Mouse (Mus musculus) layer of hippocampus, adult 18-20 months (tissue): ENCODE measurements around the gene Grin2d. TPM values are rescaled to one million over a fixed set of nuclear protein-coding genes. Genes with fewer than 3 reads are reported as not detected.
A peak's percentile ranks its signal among the peaks of the same experiment; 100 is the strongest.
"Not testable (repeated sequence)": the region's sequence is repeated elsewhere in the genome, so short reads cannot be mapped to it uniquely, and the experiment has no call there.

Experiments
- DNase-seq, 2 experiments: peaks; one replicate each; pipeline ENCODE4 v3.0.0; 2022; ENCODE audit warnings: low spot score in 2 of 2
- long read RNA-seq: library from polyadenylated mRNA; stranded (forward); transcript quantifications from one replicate; pipeline ENCODE4 v2.0.0, GENCODE M21; 2021
- total RNA-seq, 2 experiments: library from RNA; stranded (reverse); gene quantifications; 2 replicates each; pipeline ENCODE4 v1.2.3; 2021

The Grin2d gene
- total RNA-seq: 10 to 100 TPM; 10.6 to 10.7 TPM
- long read RNA-seq, full-length matches to known transcripts: 3 of 7 reads
- long read RNA-seq, partial matches to known transcripts: 1 of 7 reads
- long read RNA-seq, other reads (novel, unspliced or antisense): 3 of 7 reads

DNA sequence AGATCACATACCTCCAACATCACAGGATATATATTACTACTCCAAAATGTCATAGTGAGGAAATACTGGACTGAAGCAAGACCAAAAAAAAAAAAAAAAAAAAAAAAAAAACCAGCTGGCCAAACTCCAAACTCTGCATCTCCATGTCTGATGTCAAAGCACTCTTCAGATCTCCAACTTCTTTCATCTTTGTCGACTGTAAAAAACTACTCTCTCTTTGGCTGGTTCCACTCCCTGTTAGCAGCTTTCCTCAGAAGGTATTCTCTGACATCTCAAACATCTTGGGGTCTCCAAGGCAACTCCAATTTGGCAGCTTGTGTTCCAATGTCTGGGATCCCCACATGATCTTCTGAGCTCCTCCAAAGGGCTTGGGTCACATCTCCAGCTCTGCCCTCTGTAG is at the start of gene Grin2d:
Gene Grin2d (minus strand): TSS at position 101 of the 400 bp plus-strand sequence.
- not testable (repeated sequence) for DNase-seq

DNA sequence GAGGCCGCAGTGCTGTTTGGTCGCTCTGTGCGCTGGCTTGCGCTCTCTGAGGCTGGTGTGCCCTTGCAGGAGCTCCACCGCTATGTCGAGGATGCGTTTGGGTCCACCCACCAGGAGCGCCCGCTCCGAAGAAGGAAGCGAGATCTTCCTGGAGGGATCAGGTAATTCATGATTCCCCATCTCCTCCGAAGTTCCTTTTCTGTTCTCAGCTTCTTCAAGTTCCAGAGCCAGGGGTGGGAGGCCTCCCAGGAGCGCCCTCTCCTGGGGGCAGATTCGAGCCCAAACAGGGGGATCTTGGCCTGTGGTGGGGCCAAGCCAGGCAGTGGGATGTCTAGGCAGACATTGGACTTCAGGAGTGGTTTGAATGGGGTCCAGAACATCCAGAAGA is 46.2 kb upstream of the Grin2d start:
- no peak for DNase-seq

DNA sequence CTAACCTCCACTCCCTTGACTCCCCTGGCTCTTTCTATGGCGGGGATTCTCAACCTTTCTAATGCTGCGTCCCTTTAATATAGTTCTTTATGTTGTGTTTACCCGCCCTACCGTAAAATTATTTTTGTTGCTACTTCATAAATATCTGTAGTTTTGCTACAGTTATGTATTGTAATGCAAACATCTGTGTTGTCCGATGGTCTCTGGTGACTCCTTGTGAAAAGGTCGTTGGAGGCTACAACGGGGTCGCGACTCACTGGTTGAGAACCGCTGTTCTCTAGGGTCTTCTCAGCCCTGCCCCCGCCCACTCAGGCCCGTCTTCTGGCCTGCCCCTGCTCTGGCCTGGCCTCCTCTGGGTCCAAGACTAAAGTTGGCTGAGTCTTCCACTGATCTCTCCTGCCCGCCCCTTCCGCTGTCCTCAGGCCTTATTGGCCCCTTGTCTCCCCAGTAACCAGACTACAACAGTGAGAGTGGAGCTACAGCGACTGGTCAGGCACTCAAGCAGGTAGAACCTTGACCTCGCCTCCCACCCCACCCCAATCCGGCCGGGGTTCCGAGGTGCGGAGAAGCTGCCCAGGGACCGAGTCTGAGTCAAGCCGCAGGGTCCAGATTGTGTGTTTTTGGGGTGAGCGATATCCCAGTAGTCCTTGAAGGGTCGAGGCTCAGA is 45.7 kb upstream of the Grin2d start, which contains the start of gene Ccdc114:
Gene Ccdc114 (plus strand): TSS at position 311 of the 667 bp plus-strand sequence.
- DNase-seq: peak in 1 of 2 experiments; percentile 34

DNA sequence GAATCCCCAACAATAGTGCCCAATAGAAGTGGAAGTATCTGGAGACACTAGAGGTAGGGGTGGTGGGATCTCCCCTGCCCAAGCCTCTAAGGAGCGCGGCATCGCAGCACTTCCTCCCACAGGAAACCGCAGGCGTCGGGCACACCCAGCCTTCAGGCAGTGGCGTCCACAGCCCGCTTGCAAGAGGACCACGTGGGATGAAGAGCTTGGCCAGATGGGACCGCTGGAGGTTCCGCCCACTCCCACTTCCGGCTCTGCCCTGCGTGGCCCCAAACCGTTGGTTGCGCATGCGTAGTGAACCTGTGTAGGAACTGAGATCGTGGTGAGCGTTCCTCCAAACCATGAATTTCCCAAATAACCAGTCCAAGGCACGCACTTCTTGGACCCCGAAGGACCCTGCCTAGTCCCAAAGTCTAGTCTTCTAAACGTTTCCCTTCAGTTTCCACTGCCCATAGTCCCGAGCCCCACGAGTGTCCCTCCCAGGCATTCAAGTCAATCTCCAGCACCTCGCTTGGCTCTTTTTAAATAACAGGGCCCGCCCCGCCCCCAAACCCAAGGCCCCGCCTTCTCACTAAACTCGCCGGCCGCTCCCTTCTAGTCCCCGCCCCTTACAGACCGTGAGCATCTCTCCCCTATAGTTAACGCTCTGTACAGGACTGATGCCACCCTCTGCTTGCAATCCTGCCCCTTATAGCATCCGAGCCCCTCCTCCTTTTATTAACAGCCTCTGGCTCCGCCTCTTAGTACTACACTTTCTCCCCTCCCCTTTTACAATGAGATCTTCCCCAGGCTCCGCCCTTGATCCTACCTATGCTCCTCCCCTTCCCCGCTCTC is 45.0 kb upstream of the Grin2d start:
- peak; percentile 89 to 97 for DNase-seq

DNA sequence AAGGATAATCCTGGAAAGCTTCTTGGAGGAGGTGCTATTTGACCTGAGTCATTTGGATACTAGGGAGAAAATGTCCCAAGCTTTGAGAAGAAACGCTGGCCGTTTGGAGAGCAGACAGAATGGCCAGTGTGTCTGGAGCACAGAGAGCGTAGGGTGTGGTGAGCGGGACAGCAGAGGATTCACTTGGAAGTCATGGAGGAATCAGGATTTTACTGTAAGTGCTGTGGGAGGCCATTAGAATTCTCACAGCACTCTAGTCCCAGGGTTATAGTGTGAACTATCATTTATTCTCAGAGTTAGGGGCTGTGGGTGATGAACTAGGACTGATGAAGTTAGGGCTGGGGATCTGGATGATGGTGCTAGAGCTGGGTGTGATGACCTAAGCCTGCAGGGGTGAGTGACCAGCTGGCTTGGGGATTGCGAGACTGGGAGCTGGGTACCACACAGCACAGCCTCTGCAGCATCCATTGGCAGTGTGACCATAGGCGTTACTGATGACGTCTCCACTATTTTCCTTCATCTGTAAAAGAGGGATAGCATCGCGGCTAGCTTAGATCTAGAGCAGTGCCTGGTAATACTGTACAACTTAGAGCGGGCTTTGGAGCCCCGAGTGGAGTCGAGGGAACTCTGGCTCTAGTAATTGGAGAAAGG is 43.9 kb upstream of the Grin2d start:
- DNase-seq: no peak

DNA sequence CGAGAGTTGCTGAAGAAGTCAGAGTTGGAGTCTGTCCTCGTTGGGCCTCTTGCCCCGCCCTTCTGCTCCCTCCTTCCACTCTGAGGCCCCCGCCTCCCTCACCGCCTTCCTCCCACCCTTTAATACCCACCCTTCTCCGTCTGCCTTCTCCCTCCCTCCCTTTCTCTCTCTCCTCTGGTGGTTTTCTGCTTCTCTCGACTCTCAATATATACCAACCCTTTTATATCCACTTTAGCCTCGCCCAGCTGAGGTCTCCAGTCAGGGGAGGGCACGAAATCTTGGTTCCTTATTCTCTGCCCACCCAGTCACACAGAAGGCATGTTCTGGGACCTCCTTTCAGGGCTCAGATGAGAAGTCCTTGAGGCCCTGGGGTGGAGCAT is 43.1 kb upstream of the Grin2d start, which contains the start of gene Emp3:
Gene Emp3 (minus strand): TSS at position 163 of the 380 bp plus-strand sequence.
- DNase-seq: no peak

DNA sequence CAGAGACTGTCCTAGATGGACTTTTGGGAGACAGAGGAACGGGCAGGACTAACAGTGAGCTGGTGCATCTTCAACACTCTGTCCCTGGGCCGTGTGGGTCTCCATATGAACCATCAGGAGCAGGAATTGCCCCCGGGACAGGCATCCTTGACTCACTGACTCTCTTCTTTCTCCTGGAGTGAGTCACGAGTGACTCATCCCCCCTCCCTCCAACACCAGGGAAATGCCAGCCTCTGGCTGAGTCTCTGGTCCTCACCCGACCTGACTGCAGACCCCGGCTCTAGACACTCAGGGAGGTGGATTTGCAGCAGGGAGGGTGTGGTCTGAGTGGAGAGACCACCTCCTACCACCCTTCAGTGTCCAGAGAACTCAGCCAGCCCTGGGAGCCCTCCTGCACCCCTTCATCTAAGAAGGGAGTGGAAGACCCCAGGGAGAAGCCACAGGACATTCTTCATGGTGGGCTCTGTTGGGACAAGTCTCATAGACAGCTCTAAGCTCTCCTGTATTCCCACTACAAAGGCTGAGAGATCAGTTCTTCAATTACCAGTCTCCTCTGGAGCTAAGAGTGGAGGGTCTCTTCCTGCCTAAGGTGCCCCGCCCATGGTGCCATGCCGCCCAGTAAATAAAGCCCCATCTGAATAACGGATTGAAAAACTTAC is 42.5 kb upstream of the Grin2d start:
- DNase-seq: no peak

DNA sequence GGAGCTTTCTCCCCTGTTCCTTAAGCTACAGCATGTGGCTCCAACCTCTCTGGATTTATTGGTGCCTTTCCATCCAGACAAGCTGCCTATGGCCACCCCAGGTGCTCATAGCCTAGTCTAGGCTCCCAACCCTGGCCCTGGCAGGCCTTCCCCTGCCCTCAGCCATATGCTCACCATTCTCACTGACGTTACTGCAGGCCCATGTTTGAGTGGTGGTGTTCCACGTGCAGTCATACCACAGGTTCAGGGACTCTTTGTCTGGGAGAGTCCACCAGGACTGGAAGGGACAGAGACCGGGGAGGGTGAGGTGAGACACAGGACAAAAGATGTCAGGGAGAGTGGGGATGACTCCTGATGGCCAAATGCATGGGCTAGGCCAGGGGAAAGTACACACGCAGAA is 41.6 kb upstream of the Grin2d start:
- DNase-seq: no peak

DNA sequence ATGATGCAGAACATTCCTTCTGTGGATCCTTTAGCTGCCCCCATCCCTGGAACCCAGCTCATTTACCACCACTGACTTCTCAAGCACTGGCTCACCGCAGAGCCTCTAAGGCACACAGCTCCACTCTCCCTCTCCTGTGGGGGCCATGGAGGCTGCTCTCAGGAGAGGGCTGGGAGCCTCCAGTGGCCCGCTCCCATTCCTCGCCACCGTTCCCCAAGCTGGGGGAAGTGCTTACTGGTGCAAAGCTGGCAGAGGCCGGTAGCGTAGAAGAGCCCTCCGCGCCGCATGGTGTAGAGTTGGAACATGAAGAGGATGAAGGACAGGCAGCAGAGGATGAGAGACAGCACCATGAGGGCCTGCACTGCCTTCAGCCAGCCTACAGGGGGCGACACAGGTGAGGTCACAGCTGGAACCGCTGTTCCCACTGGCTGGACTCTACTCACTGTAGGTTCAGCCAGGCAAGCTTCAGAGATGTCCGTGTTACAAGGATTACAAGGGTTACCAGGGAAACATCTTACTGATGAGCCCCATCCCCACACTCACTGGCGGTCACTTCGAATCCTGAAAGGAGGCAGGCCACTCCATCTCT is 41.0 kb upstream of the Grin2d start:
- no peak for DNase-seq

DNA sequence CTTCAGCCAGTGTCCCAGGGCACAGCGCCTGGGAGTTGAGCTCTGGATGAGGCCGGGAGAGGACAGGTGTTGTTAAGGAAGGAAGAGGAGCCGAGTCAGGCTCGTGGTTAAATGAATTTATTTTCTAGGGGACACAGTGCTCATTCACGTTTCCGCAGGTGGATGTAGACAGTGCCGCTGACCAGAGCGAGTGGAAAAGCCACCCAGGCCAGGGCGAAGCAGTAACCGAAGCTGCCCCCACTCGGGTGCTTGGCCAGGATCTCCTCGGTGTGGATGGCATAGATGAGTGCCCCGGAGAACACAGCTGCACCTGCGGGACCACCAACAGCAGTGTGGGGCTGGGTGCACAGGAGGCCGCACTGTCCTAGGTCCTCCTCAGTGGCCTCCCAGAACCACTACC is 39.7 kb upstream of the Grin2d start:
- no peak for DNase-seq

DNA sequence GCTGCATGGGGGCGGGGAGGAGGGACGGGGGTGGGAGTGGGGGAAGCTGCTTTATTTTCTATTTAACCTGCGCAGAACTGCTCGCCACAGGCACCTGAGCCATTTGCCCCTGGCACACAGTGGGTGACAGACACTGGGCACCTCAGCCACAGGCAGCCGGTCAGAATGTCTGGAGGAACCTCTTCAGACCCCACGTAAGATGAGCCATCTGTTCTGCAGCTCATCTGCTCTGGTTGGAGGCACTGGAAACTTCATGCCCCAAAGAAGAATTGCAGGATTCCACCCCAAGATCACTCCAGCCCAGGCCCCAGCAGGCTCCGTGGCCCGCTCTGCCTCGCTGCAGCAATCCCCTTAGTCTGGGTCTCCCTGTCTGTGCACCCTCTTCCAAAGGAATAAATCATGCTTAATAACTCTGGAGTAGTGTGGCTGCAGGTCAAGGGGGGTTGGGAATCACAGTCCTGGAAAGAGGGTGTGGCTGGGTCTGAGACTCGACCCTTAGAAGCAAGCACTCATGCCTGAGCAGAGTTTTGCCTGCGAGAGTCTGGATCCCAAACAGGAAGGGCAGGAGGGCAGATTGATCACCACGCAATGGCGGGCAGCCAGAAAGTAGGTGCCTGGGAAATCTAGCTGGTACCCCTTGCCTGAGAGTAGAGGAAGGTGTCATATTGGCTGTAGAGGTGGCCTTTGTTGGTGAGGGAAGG is 39.0 kb upstream of the Grin2d start:
- DNase-seq: no peak

DNA sequence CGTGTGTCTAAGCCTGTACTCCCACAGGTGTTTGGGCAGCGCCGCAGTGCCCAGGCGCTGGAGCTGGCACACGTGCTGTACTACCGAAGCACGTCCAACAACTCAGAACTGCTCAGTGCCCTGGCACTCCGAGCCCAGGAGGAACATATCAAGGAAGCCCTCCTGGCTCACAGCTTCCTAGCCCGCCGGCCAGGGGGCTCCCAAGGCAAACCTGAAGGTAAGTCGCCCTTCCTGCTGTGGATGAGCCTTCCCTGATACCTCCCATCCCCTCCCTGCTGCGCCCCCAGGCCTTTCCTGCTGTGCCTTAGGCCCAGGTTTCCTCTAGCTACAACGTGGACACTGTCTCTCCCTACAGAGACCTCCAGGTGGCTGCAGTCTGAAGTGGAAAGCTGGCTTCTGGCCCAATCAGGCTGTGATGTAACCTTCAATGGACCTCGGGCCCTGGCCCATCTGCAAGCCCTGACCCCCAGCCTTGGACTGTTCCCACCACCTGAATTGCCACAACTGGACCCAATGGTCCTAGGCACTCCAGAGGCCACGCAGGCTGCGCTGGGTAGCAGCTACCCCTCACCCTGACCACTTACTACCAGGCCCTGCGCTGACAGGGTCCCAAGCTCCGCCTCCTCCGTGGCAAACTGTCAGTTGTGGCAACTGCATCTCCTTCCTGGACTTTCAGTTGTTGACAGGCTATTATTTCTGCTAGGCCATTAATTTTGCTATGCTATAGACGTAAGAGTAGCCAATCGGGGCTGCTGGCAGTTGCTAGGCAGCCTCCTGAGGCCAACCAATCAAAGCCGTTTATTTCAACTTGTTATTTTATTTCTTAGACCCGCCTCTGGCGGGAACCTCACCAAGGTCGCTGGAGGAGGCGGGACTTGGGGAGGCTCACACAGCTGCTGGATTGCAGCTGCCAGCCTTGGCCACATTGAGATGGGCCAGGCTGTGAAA is 38.2 kb upstream of the Grin2d start:
- peak; percentile 76 to 77 for DNase-seq

DNA sequence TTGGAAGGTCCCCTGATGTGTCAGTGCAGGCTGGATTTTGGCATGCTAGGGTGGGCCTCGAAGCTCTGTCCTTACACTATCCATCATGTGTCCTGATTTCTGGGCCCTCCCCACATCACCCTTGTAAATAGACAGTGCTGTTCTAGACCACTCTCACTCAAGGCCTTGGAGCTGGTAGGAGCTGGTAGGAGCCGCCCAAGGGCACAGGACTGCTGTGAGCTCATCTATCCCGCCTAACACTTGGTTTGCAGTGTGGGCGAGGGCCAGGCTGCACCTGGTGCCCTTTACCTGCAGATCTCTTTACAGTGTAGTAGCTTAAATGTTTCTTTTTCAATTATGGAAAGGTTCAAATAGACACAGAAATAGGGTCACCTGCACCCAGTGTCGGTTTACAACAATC is 36.8 kb upstream of the Grin2d start:
- DNase-seq: no peak

DNA sequence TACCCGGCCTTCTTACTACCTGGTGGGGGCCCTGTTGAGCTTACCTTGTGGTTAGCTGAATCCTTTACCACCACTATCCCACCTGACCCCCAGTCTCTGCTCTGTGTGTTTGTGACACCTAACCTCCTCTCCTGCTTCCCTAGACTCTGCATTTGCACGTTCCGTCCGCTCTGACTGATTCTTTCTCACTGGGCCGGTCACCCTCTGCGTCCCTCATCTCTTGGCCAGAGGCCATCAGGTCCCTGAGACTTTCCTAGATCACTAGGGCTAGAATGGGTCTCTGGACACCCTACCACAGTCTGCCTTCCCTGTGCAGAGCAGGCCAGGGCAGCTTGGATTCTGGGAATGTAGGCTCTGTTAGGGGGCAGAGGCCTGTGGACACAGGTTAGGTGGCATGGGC is 35.9 kb upstream of the Grin2d start:
- DNase-seq: no peak

DNA sequence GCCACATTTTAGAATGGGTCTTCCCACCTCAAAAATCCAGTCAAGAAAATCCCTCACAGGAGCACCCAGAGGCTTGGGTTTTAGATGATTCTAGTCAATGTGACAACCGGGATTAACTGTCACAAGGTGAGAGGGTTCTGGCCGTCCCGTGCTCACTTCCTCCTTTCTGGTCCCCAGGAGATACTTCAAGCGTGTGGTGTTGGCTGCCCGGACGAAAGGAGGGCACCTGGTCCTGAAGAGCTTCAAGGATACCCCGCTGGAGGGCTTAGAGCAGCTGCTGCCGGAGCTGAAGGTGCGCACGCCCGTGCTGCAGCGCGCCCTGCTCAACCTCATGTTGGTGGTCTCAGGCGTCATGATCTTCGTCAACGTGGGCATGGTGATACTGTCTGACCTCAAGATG is 31.0 kb upstream of the Grin2d start:
- no peak for DNase-seq

DNA sequence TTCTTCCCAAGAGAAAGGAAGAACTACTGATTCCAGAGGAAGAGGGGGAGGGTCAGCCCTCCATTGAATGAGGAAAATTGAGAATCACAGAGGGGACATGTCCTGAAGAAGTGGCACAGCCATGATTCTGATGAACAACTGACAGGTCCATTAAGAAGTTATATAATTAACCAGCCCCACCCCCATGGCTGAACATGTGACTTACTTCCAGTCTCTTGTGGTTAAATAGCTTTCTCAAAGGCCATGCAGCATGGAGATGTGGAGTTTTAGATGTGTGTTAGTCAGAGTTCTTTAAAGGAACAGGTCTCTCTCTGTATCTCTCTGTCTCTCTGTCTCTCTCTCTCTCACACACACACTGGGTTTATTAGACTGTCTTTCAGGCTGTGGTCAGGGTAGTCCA is 30.2 kb upstream of the Grin2d start:
- no peak for DNase-seq

DNA sequence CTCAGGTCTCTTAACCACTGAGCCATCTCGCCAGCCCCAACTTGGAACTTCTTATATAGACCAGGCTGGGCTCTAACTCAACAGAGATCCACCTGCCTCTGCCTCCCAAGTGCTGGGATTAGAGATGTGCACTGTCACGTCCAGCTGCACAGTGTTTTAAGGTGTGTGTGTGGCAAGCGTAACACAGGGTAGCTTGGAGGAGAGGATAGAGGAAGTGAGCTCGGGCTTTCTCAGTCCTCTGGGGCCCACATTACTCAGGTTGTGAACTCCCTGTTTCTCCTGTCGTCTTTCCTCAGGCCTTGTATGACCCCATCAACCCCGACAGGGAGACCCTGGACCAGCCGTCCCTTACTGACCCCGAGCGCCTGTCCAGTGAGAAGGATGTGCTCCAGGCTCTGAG is 28.4 kb upstream of the Grin2d start:
- no peak for DNase-seq

DNA sequence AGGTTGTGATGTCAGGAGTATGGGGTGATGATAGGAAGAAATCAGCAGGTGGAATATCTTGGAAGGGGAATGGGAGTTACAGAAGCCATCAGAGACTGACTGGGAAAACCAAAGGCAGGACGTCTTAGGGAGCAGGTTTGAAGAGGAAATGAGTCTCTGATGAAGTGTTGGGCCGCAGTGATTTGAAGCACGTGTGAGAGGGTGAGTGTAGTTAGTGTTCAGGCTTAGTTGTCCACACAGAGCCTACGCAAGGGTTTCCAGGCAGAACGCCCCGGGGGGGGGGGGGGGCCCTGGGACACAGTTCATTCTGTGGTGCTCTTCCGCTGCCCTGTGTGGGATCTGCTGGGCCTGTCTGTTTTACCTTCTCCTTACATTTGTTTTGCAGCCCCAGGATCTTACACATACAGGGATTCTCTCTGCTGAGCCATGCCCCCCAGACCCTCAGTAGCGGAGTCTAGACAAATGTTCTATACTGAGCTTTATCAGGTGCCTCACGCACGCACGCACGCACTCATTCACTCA is 24.4 kb upstream of the Grin2d start:
- no peak for DNase-seq

DNA sequence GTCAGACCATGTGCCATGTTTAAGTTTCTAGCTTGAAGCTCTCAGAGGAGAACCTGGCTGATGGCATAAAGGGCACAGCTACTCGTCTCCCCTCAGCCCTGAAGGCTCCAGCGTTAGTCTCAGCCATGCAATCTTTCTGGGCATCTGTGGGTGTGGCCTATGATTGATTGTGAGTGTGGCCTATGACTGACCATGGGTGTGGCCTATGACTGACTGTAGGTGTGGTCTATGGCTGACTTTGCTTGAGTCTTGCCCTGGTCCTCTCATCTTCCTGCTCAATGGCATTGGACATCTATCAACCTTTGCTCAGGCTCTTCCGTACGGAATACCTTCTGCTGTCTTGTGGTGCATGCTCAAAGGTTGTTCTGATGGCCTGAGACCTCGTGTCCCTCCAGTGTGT is 23.4 kb upstream of the Grin2d start:
- no peak for DNase-seq
